Mouse (Mus musculus) hindbrain, embryonic 16.5 days (tissue): ENCODE results near the gene Cckbr. TPM values are rescaled to one million over a fixed set of nuclear protein-coding genes. Genes with fewer than 3 reads are reported as not detected.
"Not testable (repeated sequence)": the region's sequence is repeated elsewhere in the genome, so short reads cannot be mapped to it uniquely, and the experiment has no call there.

Experiments used
- ATAC-seq: fragments of 200-750 bp; cut with Nextera tagmentation; 2 replicates; pipeline ENCODE4 v1.8.0; 2017; ENCODE audit warnings: moderate TSS enrichment, moderate library complexity
- H3K27ac ChIP-seq: fragments of 300-500 bp; sonication (generic); 2 replicates; pipeline ENCODE4 v1.5.1; 2014; ENCODE audit warnings: low read depth, mild to moderate bottlenecking, control low read depth, low read length, moderate library complexity
- H3K27me3 ChIP-seq: fragments of 300-500 bp; sonication (generic); replicated peaks from 2 replicates; pipeline ENCODE4 v1.6.1; 2014; ENCODE audit warnings: low read length; ENCODE audit not compliant: control insufficient read depth, insufficient read depth
- H3K36me3 ChIP-seq: fragments of 300-500 bp; sonication (generic); 2 replicates; pipeline ENCODE4 v1.6.1; 2014; ENCODE audit warnings: mild to moderate bottlenecking, low read length, moderate library complexity, mixed read lengths; ENCODE audit not compliant: control insufficient read depth, insufficient read depth
- H3K4me1 ChIP-seq: fragments of 300-500 bp; sonication (generic); 2 replicates; pipeline ENCODE4 v1.6.1; 2014; ENCODE audit warnings: low read depth, low read length; ENCODE audit not compliant: control insufficient read depth, insufficient read depth
- H3K4me2 ChIP-seq: fragments of 300-500 bp; sonication (generic); 2 replicates; pipeline ENCODE4 v1.6.1; 2014; ENCODE audit warnings: mild to moderate bottlenecking, low read length, control low read depth, moderate library complexity
- H3K4me3 ChIP-seq: fragments of 300-500 bp; sonication (generic); 2 replicates; pipeline ENCODE4 v1.5.1; 2014; ENCODE audit warnings: mild to moderate bottlenecking, low read length, control low read depth, moderate library complexity
- H3K9ac ChIP-seq: fragments of 300-500 bp; sonication (generic); 2 replicates; pipeline ENCODE4 v1.6.1; 2014; ENCODE audit warnings: low read depth, mild to moderate bottlenecking, control low read depth, low read length, moderate library complexity
- H3K9me3 ChIP-seq: fragments of 300-500 bp; sonication (generic); 2 replicates; pipeline ENCODE4 v1.6.1; 2014; ENCODE audit warnings: mild to moderate bottlenecking, low read length, moderate library complexity; ENCODE audit not compliant: control insufficient read depth
- WGBS: fragments of 180-500 bp; shearing (Covaris S2); extraction: QIAGEN DNeasy Blood & Tissue Kit; methylation state at CpG from one replicate; pipeline ENCODE4 v1.1.7; 2014; 5-methylcytosine and 5-hydroxymethylcytosine counted together
- polyA plus RNA-seq: library from polyadenylated mRNA; unstranded; fragments of >200 nt; fragmentation: Nextera tagmentation; extraction: Ambion mirVana; gene quantifications from 2 replicates; pipeline ENCODE4 v1.2.1, GENCODE M21; 2015

The Cckbr gene
- polyA plus RNA-seq, 1 experiment from 2014 or later, result 8.1 TPM

- Histone ChIP-seq H3K27me3 (no peaks in the 10 kb centered on the region), H3K4me2 (peak within 1 kb of the TSS; percentile 90), H3K36me3 (no peaks in the 10 kb centered on the region), H3K9ac (peak within 1 kb of the TSS; percentile 94), H3K4me1 (peaks cover 9% of the 10 kb centered on the region), H3K9me3 (no peaks in the 10 kb centered on the region), H3K27ac (peak within 1 kb of the TSS; percentile 81), H3K4me3 (peak within 1 kb of the TSS; percentile 92)
- WGBS, result under 1% methylated on average over 55 of the region's 55 CpGs
- peak; percentile 99 for ATAC-seq
Observed at GRCm38 (mm10) chr7:105399935-105400624, 25.5 kb upstream of the Cckbr start, which contains the start of gene Fam160a2. Fam160a2 (minus strand) TSS chr7:105400054.

GRCm38 (mm10) chr7:105404268-105404667 lies 21.3 kb upstream of the Cckbr start, which contains the start of gene Cnga4:
Cnga4 (plus strand) TSS chr7:105404568.
- Histone ChIP-seq H3K4me1 (peaks cover under 1% of the 10 kb centered on the region; the same call in 1 of the 2 replicates), H3K4me3 (no peak within 1 kb of the TSS), H3K36me3 (no peaks in the 10 kb centered on the region), H3K4me2 (no peak within 1 kb of the TSS), H3K27ac (no peak within 1 kb of the TSS), H3K27me3 (no peaks in the 10 kb centered on the region), H3K9ac (no peak within 1 kb of the TSS), H3K9me3 (no peaks in the 10 kb centered on the region)
- no peak for ATAC-seq
- 82% methylated on average over 5 of the region's 5 CpGs for WGBS

GRCm38 (mm10) chr7:105406322-105406721 lies 19.2 kb upstream of the Cckbr start:
- H3K36me3 ChIP-seq, result no peaks in the 10 kb centered on the region
- no peak overlapping the region for H3K27ac ChIP-seq
- WGBS, result 79% methylated on average over 1 of the region's 1 CpGs
- H3K27me3 ChIP-seq, result no peaks in the 10 kb centered on the region
- ATAC-seq, result no peak
- no peak overlapping the region for H3K4me3 ChIP-seq
- H3K9ac ChIP-seq, result no peak overlapping the region
- no peaks in the 10 kb centered on the region for H3K4me1 ChIP-seq
- H3K9me3 ChIP-seq, result no peaks in the 10 kb centered on the region
- no peak overlapping the region for H3K4me2 ChIP-seq

GRCm38 (mm10) chr7:105411874-105412632 lies 13.5 kb upstream of the Cckbr start:
- 54% methylated on average over 8 of the region's 8 CpGs for WGBS
- H3K4me3 ChIP-seq, H3K36me3 ChIP-seq, H3K27ac ChIP-seq, H3K4me2 ChIP-seq, H3K9ac ChIP-seq, H3K9me3 ChIP-seq, H3K27me3 ChIP-seq, H3K4me1 ChIP-seq: not testable (repeated sequence)
- ATAC-seq, result peak; percentile 30; the same call in 1 of the 2 replicates

- Histone ChIP-seq H3K9ac (no peak overlapping the region), H3K36me3 (no peaks in the 10 kb centered on the region), H3K4me2 (no peak overlapping the region), H3K4me1 (no peaks in the 10 kb centered on the region), H3K27me3 (no peaks in the 10 kb centered on the region), H3K27ac (no peak overlapping the region), H3K4me3 (no peak overlapping the region), H3K9me3 (no peaks in the 10 kb centered on the region)
- 58% methylated on average over 6 of the region's 6 CpGs for WGBS
- no peak for ATAC-seq
Observed at GRCm38 (mm10) chr7:105414385-105414784, 11.1 kb upstream of the Cckbr start.

GRCm38 (mm10) chr7:105416529-105416928 lies 9.0 kb upstream of the Cckbr start:
- Histone ChIP-seq H3K27ac (no peak overlapping the region), H3K4me3 (no peak overlapping the region), H3K27me3 (no peaks in the 10 kb centered on the region), H3K9ac (no peak overlapping the region), H3K4me1 (no peaks in the 10 kb centered on the region), H3K9me3 (no peaks in the 10 kb centered on the region), H3K36me3 (no peaks in the 10 kb centered on the region), H3K4me2 (no peak overlapping the region)
- no peak for ATAC-seq
- 92% methylated on average over 7 of the region's 7 CpGs for WGBS

GRCm38 (mm10) chr7:105418106-105418505 lies 7.4 kb upstream of the Cckbr start:
- H3K27ac ChIP-seq, result no peak overlapping the region
- H3K27me3 ChIP-seq, result no peaks in the 10 kb centered on the region
- H3K4me3 ChIP-seq, result no peak overlapping the region
- H3K9me3 ChIP-seq, result no peaks in the 10 kb centered on the region
- no peaks in the 10 kb centered on the region for H3K4me1 ChIP-seq
- H3K9ac ChIP-seq, result no peak overlapping the region
- no peak overlapping the region for H3K4me2 ChIP-seq
- 70% methylated on average over 5 of the region's 5 CpGs for WGBS
- peak; percentile 42; the same call in 1 of the 2 replicates for ATAC-seq
- no peaks in the 10 kb centered on the region for H3K36me3 ChIP-seq

- Histone ChIP-seq H3K4me3 (no peak overlapping the region), H3K27ac (no peak overlapping the region), H3K9ac (no peak overlapping the region), H3K36me3 (no peaks in the 10 kb centered on the region), H3K27me3 (no peaks in the 10 kb centered on the region), H3K4me2 (no peak overlapping the region), H3K9me3 (no peaks in the 10 kb centered on the region), H3K4me1 (no peaks in the 10 kb centered on the region)
- ATAC-seq, result no peak
- 69% methylated on average over 2 of the region's 2 CpGs for WGBS
Observed at GRCm38 (mm10) chr7:105420903-105421302, 4.6 kb upstream of the Cckbr start.

GRCm38 (mm10) chr7:105424368-105424767 lies 1.2 kb upstream of the Cckbr start:
- 40% methylated on average over 5 of the region's 5 CpGs for WGBS
- H3K27me3 ChIP-seq, result peaks cover 2% of the 10 kb centered on the region; the same call in 1 of the 2 replicates

More at GRCm38 (mm10) chr7:105424368-105424767, 1.2 kb upstream of the Cckbr start:
- no peak overlapping the region for H3K27ac ChIP-seq
- H3K36me3 ChIP-seq, result no peaks in the 10 kb centered on the region
- no peak overlapping the region for H3K9ac ChIP-seq
- no peak for ATAC-seq
- H3K4me1 ChIP-seq, result no peaks in the 10 kb centered on the region; the same call in 1 of the 2 replicates
- no peak overlapping the region for H3K4me3 ChIP-seq
- no peak overlapping the region for H3K4me2 ChIP-seq
- no peaks in the 10 kb centered on the region for H3K9me3 ChIP-seq
